Mouse (Mus musculus) bone marrow, adult 2 months (tissue): ENCODE results near the gene Zfp827.

Experiments
- CTCF ChIP-seq: fragments of 200-500 bp; IDR thresholded peaks from 2 replicates; pipeline ENCODE4 v1.5.1; 2011; ENCODE audit warnings: low read length, control low read depth; ENCODE audit not compliant: control insufficient read depth, insufficient read depth
- POLR2A ChIP-seq: fragments of 200-500 bp; IDR thresholded peaks from 2 replicates; pipeline ENCODE4 v1.6.1; 2011; ENCODE audit warnings: low read depth, mild to moderate bottlenecking, control low read depth, low read length, borderline replicate concordance; ENCODE audit not compliant: control insufficient read depth

DNA sequence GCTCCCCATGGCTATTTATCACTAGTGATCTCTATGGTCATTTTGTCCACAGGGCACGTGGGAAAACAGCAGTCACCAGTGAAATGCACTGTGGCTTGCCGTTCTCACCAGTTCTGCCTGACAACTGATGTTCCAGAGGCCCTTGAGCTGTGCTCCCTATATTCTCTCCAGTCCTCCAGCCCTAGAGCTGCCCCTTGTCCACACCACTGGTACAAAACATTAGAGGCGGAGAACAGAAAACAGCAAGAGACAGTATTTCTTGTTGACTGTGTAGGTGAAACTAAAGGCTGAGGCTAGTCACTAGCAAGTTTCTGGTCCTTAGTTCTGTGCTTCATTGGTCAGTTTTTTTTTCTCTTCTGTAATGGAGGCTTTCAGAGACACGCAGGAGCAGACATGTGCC is 96.0 kb downstream of the Zfp827 start:
- TF ChIP-seq CTCF = no peak
- no peak for TF ChIP-seq POLR2A
